ENCODE assay signal across 38 mouse cellular contexts in genomic region chr1:191219748-191220147, GRCm38 (mm10). TPM values are rescaled to one million over a fixed set of nuclear protein-coding genes. Genes with fewer than 3 reads are reported as not detected.
"Had no signal": no experiment of that assay in that cellular context is flagged by ENCODE, and none has a peak within 500 bp of the region (broad histone marks: within the 10 kb centered on the region; RNA-seq: fewer than 3 reads in every experiment).

No protein-coding gene starts in this region.

- H3K36me3 ChIP-seq: heart, embryonic 10.5 days; heart, embryonic 12.5 days; hindbrain, embryonic 10.5 days; hindbrain, embryonic 12.5 days; intestine, embryonic 15.5 days; kidney, embryonic 15.5 days; limb, embryonic 10.5 days; limb, embryonic 12.5 days; liver, embryonic 13.5 days had no signal

- ATAC-seq: hindbrain, embryonic 16.5 days; inflammation-experienced regulatory T-cells, adult 6 months; intestine, embryonic 15.5 days had no signal

- H3K9me3 ChIP-seq: heart, embryonic 10.5 days; heart, embryonic 12.5 days; hindbrain, embryonic 10.5 days; hindbrain, embryonic 12.5 days; intestine, embryonic 15.5 days; kidney, embryonic 15.5 days; limb, embryonic 10.5 days; limb, embryonic 12.5 days; liver, embryonic 13.5 days had no signal

- H3K27ac ChIP-seq: heart, embryonic 10.5 days; hindbrain, embryonic 10.5 days; hindbrain, embryonic 12.5 days; hindbrain, embryonic 14.5 days; intestine, embryonic 15.5 days; kidney, embryonic 15.5 days; kidney, postnatal 0 days; layer of hippocampus, adult 2 months; left cerebral cortex, adult 2 months; limb, embryonic 10.5 days; limb, embryonic 12.5 days; liver, embryonic 13.5 days had no signal

- H3K27me3 ChIP-seq: heart, embryonic 12.5 days; intestine, embryonic 15.5 days; kidney, embryonic 15.5 days had no signal

- H3K4me3 ChIP-seq: heart, embryonic 10.5 days; heart, embryonic 12.5 days; hindbrain, embryonic 10.5 days; hindbrain, embryonic 12.5 days; intestine, embryonic 15.5 days; kidney, embryonic 15.5 days; layer of hippocampus, adult 2 months; left cerebral cortex, adult 2 months; limb, embryonic 10.5 days; limb, embryonic 12.5 days; liver, embryonic 13.5 days had no signal

- DNase-seq: gastrocnemius, postnatal 14 days; heart, adult 18-20 months; heart, postnatal 10 days; heart, postnatal 4 days; kidney, adult 11 months; kidney, adult 2 months; kidney, adult 9 months; kidney, postnatal 25 days; kidney, postnatal 4 days; liver; liver, embryonic 13.5 days had no signal

RNA-seq across cellular contexts. Expression of gene Atf3, which starts 1.9 kb away (rescaled TPM):
- polyA plus RNA-seq: inflammation-experienced regulatory T-cells, adult 6 months had no signal

RNA-seq across cellular contexts. Expression of gene Fam71a, which starts 55.1 kb away (rescaled TPM):
- total RNA-seq: gastrocnemius, adult 18-20 months; gastrocnemius, adult 8-10 months; gastrocnemius, postnatal 14 days; gastrocnemius, postnatal 4 days; heart, adult 18-20 months; heart, adult 8-10 months; heart, postnatal 10 days; heart, postnatal 25 days; heart, postnatal 4 days; layer of hippocampus, adult 2 months; layer of hippocampus, postnatal 10 days; layer of hippocampus, postnatal 25 days; left cerebral cortex, adult 2 months; left cerebral cortex, postnatal 14 days; left cerebral cortex, postnatal 36 days had no signal
- polyA plus RNA-seq: heart, embryonic 10.5 days; heart, embryonic 12.5 days; heart, embryonic 14.5 days; heart, embryonic 16.5 days; hindbrain, embryonic 10.5 days; hindbrain, embryonic 12.5 days; hindbrain, embryonic 14.5 days; hindbrain, embryonic 16.5 days; inflammation-experienced regulatory T-cells, adult 6 months; intestine, embryonic 15.5 days; kidney, adult 2 months; kidney, embryonic 15.5 days; kidney, postnatal 0 days; limb, embryonic 10.5 days; limb, embryonic 12.5 days; limb, embryonic 14.5 days; liver, embryonic 11.5 days; liver, embryonic 13.5 days had no signal
